Mouse (Mus musculus) kidney, postnatal 4 days (tissue): ENCODE measurements around the gene Lbx1.

Experiments used
- DNase-seq, 2 experiments: peaks; one replicate each; pipeline ENCODE4 v3.0.0; 2021; ENCODE audit warnings: mixed read lengths in 2 of 2

Gene Lbx1

GRCm38 (mm10) chr19:45233496-45234127 is 2.0 kb downstream of the Lbx1 start:
- DNase-seq = peak; percentile 37 to 43

GRCm38 (mm10) chr19:45232443-45233410 is 2.9 kb downstream of the Lbx1 start:
- DNase-seq = peak in 1 of 2 experiments; percentile 48

GRCm38 (mm10) chr19:45232036-45232410 is 3.6 kb downstream of the Lbx1 start:
- DNase-seq = peak in 1 of 2 experiments; percentile 38

GRCm38 (mm10) chr19:45231383-45232035 is 4.1 kb downstream of the Lbx1 start:
- peak; percentile 24 to 44 for DNase-seq

GRCm38 (mm10) chr19:45230848-45231382 is 4.7 kb downstream of the Lbx1 start:
- DNase-seq = no peak

DNA sequence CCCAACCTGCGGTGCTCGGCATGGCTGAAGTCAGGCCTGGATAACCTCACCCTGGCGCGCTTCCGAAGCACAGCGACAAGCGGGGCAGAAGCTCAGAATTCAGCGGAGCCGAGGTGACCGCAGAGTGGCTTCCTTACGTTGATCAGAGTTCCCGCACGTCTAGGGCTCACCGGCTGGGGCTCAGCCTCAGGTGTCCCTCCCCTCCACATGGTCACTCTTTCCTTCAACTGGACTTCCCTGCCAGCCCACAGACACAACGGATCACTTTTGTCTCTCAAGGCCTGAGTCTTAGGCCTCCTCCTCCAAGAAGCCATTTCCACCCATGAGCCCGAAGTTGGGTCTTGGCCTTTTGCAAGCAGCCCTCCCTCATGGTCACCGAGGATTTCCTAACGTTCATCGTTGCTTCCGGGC is 5.4 kb downstream of the Lbx1 start:
- peak; percentile 25 to 42 for DNase-seq

GRCm38 (mm10) chr19:45229378-45230135 is 6.1 kb downstream of the Lbx1 start:
- DNase-seq = peak; percentile 38 to 50

GRCm38 (mm10) chr19:45228781-45229180 is 6.8 kb downstream of the Lbx1 start:
- no peak for DNase-seq

DNA sequence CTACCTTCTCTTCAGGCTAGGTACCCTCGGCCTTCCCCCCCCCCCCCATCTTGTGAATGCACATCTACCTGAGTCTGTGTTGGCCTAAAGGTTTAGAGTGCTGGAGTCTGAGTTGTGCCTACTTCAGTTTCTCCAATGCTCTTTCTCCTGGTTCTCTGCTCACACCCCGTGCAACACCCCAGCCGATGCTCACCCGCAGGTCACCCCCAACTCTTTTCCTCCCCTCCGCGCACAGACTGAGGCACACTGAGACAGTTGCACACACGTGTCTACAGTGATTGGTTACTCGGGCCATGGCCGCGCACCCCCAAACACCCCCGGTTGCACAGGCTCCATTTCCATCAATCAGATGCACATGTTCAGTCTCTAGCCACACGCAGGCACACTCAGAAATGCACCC is 7.5 kb downstream of the Lbx1 start:
- no peak for DNase-seq

- DNase-seq = no peak
Measured at GRCm38 (mm10) chr19:45227671-45228070, 7.9 kb downstream of the Lbx1 start.

DNA sequence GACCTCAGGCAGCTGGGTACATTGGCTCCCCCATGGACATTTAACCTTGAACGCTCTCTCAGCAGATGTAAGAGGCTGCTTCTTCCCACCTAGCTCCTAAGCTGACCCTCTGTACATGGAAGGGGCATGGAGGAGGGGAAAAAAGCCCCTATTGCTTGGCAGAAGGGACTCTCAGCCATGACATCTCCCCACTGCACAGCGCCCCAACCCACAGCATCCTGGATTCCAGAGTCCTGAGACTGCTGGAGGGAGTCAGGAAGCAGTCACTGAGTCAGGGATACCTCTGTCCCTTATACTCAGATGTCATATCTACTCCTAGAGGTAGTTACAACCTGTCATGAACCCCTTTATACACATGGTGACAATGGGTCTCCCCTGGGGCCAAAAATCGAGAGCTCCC is 8.6 kb downstream of the Lbx1 start:
- DNase-seq = no peak

DNA sequence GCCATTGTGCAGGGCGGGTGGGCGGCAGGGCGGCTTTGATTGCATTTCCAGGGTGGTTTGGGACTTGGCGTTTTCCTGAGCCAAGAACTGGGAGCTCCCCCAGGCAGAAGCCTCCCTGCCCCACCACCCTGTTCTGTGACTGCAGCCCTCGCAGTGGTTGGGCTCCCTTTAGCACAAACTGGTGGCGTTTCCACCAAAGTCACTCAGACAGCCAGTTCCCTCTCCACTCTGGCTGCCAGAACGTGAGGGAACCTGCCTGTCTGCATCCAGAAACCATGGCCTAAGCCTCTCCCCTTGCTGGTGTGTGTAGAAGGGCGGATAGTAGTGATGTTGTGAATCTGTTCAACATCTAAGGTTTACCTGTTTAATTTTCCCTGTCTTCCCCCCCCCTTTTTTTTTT is 9.4 kb downstream of the Lbx1 start:
- DNase-seq = no peak

DNA sequence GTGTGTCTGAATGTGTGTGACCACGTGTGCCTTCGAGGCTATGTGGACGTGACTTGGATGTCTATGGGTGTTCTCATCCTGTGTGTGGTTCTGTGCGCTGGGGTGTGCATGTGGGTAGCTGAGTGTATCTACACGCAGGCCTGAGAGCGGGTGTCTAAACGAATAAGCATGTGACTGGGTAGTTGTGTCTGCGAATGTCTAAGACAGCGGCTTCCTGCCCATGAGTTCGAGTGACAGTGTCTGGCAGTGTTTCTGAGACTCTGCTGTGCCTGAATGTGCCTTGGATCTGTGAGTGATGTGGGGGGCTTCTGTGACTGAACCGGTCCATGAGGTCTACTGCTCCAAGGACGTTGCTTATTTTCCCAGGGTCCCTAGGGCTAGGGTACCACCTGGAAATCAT is 10.5 kb downstream of the Lbx1 start:
- no peak for DNase-seq

GRCm38 (mm10) chr19:45224286-45224559 is 11.4 kb downstream of the Lbx1 start:
- no peak for DNase-seq

GRCm38 (mm10) chr19:45223413-45224285 is 12.0 kb downstream of the Lbx1 start:
- peak; percentile 48 to 56 for DNase-seq

DNA sequence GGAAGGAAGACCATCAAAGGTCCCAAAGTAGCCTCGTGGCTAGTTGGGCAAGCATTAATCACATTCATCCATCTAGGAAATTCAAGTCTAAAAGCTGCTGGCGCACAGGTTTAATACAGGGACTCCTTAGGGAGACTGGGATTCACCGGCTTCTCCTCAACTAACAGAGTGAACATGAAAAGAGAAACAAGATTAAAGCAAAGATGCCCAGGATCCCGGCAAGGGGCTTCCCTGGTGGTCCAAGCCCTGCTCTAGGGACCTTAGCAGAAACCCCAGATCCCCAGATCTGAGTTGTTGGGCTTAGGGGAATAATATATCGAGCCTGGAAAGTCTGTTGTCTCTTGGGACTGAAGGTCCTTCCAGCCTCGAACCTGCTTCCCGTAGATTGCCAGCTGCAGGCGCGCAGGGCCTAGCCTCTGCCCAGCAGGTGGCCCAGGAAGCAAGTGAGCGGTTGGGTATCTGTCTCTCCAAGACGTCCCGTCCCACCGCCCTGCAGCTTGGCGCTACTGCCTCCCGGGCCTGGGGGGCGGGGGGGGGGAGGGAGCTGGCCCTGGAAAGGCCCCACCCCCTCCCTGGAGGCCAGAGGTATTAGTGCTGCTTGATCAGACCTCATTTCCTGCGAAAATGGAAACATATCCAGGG is 13.3 kb downstream of the Lbx1 start:
- DNase-seq = peak; percentile 35 to 54

- no peak for DNase-seq
Measured at GRCm38 (mm10) chr19:45221458-45221783, 14.2 kb downstream of the Lbx1 start.

DNA sequence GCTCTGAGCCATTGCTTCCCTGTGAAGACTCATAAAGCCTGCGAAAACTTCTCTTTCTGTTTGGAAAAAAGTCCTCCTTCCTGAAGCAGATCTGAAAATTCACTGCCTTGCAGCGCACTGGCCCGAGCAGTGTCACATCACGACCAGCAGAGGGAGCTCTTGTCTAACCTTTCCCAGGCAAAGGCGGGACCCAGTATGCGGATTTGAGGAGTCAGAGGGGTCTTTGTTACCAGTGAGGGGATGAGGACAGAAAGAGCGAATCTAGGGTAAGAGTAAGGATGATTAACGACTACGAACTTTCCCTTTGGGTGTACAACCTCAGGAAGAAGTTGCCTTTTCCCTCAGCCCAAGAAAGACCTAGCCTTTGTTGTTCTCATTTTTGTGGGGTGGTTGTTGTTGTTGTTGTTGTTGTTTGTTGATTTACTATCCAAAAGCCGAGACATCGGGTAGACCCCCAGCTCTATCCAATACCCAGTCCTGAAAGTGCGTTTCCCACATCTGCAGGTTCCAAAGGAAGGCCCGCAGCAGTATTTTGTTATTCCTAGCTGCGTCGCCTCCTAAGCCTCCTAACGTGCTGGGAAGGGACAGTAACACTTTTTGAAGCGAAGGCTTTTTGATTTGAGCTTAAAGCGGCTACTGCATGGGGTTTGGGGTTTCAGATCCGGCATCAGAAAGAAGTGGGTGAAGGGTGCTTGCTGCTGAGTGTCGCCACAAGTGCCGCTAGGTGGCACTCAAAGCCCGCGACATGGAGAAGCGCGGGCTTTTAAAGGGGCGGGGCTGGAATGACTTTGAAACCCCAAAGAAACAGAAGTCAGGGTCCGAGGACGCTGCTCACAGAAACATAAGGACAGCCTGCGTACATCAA is 14.8 kb downstream of the Lbx1 start:
- DNase-seq = peak; percentile 86 to 90

DNA sequence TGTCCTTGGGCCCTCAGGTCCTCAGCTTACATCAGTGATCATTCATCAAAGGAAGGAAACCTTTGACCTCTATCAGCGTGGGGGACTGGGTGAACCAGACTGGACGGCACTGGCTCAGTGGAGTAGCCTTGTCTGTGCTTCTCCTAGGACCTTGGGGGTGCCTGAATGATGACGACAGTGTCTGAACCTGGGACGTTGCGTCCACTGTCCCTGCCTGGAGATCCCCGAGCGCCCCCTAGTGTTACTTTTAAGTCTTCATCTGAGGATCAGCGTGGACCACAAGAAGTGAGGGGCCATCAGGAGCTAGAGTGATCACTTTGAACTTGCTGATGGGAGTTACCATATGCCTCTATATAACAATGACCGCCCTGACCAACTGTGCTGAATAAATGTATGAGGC is 19.4 kb downstream of the Lbx1 start:
- DNase-seq = peak; percentile 55 to 65

DNA sequence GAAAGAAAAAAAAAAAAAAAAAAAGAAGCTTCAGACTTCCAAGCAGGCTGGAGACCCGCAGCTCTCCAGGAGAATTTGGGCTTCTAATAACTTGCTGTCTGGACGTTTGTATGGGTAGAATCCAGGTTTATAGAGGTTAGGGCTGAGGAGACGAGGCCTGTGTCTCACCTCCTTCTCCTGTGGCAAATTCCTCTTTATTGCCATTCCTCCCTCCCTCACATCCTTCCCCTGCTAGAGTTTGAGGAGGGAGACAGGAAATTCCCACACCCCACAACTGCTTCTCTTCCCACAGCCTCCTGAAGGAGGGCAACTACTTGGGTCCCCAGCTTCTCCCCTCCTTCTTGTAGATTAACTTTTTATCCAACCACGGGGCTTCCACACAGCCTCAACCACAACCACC is 20.2 kb downstream of the Lbx1 start:
- no peak for DNase-seq
